Comparison of ENCODE assay signal across 15 mouse cellular contexts in the genomic region with DNA sequence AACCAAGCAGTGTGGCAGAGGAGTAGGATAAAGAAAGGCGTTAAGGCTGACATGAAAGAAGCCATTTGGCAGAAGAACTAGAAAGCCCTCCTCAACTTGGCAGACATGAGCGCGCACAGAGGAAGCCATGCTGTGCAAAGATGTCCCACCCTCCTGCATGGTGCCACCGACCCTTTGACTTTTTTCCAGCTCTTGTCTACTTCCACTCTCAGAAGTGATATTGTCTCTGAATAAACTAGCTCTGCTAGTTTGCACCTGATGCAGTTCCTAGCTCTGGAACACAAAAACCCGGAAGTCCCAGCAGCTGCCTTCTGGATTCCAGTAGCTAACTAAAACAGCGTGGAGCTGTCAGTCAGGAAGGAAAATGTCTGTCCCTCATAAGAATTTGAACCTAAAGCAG.
"Had no signal": no experiment of that assay in that cellular context is flagged by ENCODE, and none has a peak within 500 bp of the region (broad histone marks: within the 10 kb centered on the region; RNA-seq: fewer than 3 reads in every experiment).

No protein-coding gene starts in this region.

- H3K9ac ChIP-seq: neural tube, embryonic 15.5 days; stomach, embryonic 15.5 days had no signal

- H3K4me2 ChIP-seq: neural tube, embryonic 15.5 days; stomach, embryonic 15.5 days had no signal

- H3K9me3 ChIP-seq: neural tube, embryonic 15.5 days; stomach, embryonic 15.5 days had no signal

- H3K27me3 ChIP-seq: neural tube, embryonic 15.5 days; stomach, embryonic 15.5 days had no signal

- H3K27ac ChIP-seq: neural tube, embryonic 15.5 days; stomach, embryonic 15.5 days; stomach, postnatal 0 days had no signal

- H3K36me3 ChIP-seq: neural tube, embryonic 15.5 days; stomach, embryonic 15.5 days had no signal

- H3K4me3 ChIP-seq: neural tube, embryonic 15.5 days; stomach, embryonic 15.5 days had no signal

- DNase-seq: retina, postnatal 1 day; right cerebral cortex, adult 18-20 months; right cerebral cortex, postnatal 14 days; right cerebral cortex, postnatal 25 days; right cerebral cortex, postnatal 4 days; spleen, adult 18-20 months; thymus, adult 18-20 months; thymus, adult 2 months; thymus, postnatal 14 days; thymus, postnatal 25 days; thymus, postnatal 36 days; thymus, postnatal 4 days had no signal
